Mouse (Mus musculus) MEL (cell line): ENCODE measurements at regions not wholly inside any gene's neighbourhood (a gene's known extent, or its start where the extent isn't known, plus 50 kb on each side); places are given as distances from the start of the nearest gene placed in this dataset.
A peak's percentile ranks its signal among the peaks of the same experiment; 100 is the strongest.

Source experiments
- DNase-seq: peaks from one replicate; pipeline ENCODE4 v3.0.0; 2011; ENCODE audit warnings: low read depth, low spot score
- H3K27ac ChIP-seq: 2 replicates; pipeline ENCODE4 v1.5.1; 2012; ENCODE audit warnings: low read depth, mild to moderate bottlenecking, control low read depth, low read length, moderate library complexity; ENCODE audit not compliant: control insufficient read depth
- H3K27me3 ChIP-seq, 2 experiments: fragments of 150-350 bp in 1 of 2; sonication (generic) in 1 of 2; 2 replicates each; pipeline ENCODE4 v1.6.1; 2012; ENCODE audit warnings: low read length in 2 of 2, mild to moderate bottlenecking in 2 of 2, improper control_type of control experiment in 1 of 2, moderate library complexity in 1 of 2; ENCODE audit not compliant: insufficient read depth in 2 of 2, control insufficient read depth in 1 of 2
- H3K36me3 ChIP-seq, 2 experiments: 2 replicates each; pipeline ENCODE4 v1.6.1; 2012 to 2014; ENCODE audit warnings: low read length in 2 of 2, improper control_type of control experiment in 1 of 2, inconsistent platforms in 1 of 2, mild to moderate bottlenecking in 1 of 2; ENCODE audit not compliant: insufficient read depth in 2 of 2, control insufficient read depth in 1 of 2
- H3K4me1 ChIP-seq, 2 experiments: fragments of 150-350 bp in 1 of 2; sonication (generic) in 1 of 2; 2 replicates each; pipeline ENCODE4 v1.6.1; 2012; ENCODE audit warnings: low read length in 2 of 2, improper control_type of control experiment in 1 of 2, mild to moderate bottlenecking in 1 of 2; ENCODE audit not compliant: insufficient read depth in 2 of 2, control insufficient read depth in 1 of 2
- H3K4me3 ChIP-seq, 2 experiments: fragments of 150-350 bp in 1 of 2; sonication (generic) in 1 of 2; 2 replicates each; pipeline ENCODE4 v1.5.1; 2012; ENCODE audit warnings: low read depth in 2 of 2, low read length in 2 of 2, mild to moderate bottlenecking in 2 of 2, moderate library complexity in 2 of 2, control low read depth in 1 of 2, improper control_type of control experiment in 1 of 2; ENCODE audit not compliant: control insufficient read depth in 1 of 2, insufficient read depth in 1 of 2
- H3K79me2 ChIP-seq: 2 replicates; pipeline ENCODE4 v1.6.1; 2012; ENCODE audit warnings: mild to moderate bottlenecking, low read length, moderate library complexity; ENCODE audit not compliant: control insufficient read depth, poor library complexity, insufficient read depth
- H3K9ac ChIP-seq: 2 replicates; pipeline ENCODE4 v1.6.1; 2012; ENCODE audit warnings: low read depth, mild to moderate bottlenecking, control low read depth, low read length, moderate library complexity; ENCODE audit not compliant: control insufficient read depth, poor library complexity, severe bottlenecking
- H3K9me3 ChIP-seq: fragments of 150-350 bp; sonication (generic); replicated peaks from 2 replicates; pipeline ENCODE4 v1.6.1; 2012; ENCODE audit warnings: mild to moderate bottlenecking, low read length, improper control_type of control experiment, moderate library complexity; ENCODE audit not compliant: insufficient read depth
- CTCF ChIP-seq, 3 experiments: IDR thresholded peaks in 2 of 3; conservative IDR thresholded peaks in 1 of 3; 2 replicates each; pipeline ENCODE4 v1.5.1; 2011 to 2012; ENCODE audit warnings: low read length in 3 of 3, low read depth in 2 of 3, mild to moderate bottlenecking in 2 of 3, improper control_type of control experiment in 1 of 3, inconsistent platforms in 1 of 3, mixed read lengths in 1 of 3, moderate library complexity in 1 of 3; ENCODE audit not compliant: control insufficient read depth in 1 of 3, insufficient read depth in 1 of 3, poor library complexity in 1 of 3, severe bottlenecking in 1 of 3
- EP300 ChIP-seq, 2 experiments: IDR thresholded peaks; 2 replicates each; pipeline ENCODE4 v1.6.1; 2011; ENCODE audit warnings: improper control_type of control experiment in 2 of 2, low read length in 2 of 2, low read depth in 1 of 2, mild to moderate bottlenecking in 1 of 2
- ETS1 ChIP-seq: IDR thresholded peaks from 2 replicates; pipeline ENCODE4 v1.6.1; 2012; ENCODE audit warnings: low read depth, mild to moderate bottlenecking, inconsistent platforms, low read length, improper control_type of control experiment, moderate library complexity
- GATA1 ChIP-seq: IDR thresholded peaks from 2 replicates; pipeline ENCODE4 v1.6.1; 2011; ENCODE audit warnings: low read depth, low read length, improper control_type of control experiment
- KAT2A ChIP-seq: conservative IDR thresholded peaks from 2 replicates; pipeline ENCODE4 v1.6.1; 2012; ENCODE audit warnings: low read depth, low read length, improper control_type of control experiment, inconsistent platforms
- MAX ChIP-seq: IDR thresholded peaks from 2 replicates; pipeline ENCODE4 v1.6.1; 2011; ENCODE audit warnings: low read length, improper control_type of control experiment
- MXI1 ChIP-seq: IDR thresholded peaks from 2 replicates; pipeline ENCODE4 v1.6.1; 2011; ENCODE audit warnings: mild to moderate bottlenecking, low read depth, low read length, improper control_type of control experiment
- MYB ChIP-seq: IDR thresholded peaks from 2 replicates; pipeline ENCODE4 v1.6.1; 2011; ENCODE audit warnings: mild to moderate bottlenecking, low read depth, low read length, improper control_type of control experiment
- POLR2A ChIP-seq, 2 experiments: IDR thresholded peaks; 2 replicates each; pipeline ENCODE4 v1.6.1; 2011 to 2012; ENCODE audit warnings: low read length in 2 of 2, mild to moderate bottlenecking in 2 of 2, control low read depth in 1 of 2, improper control_type of control experiment in 1 of 2, low read depth in 1 of 2, moderate library complexity in 1 of 2; ENCODE audit not compliant: control insufficient read depth in 1 of 2, insufficient read depth in 1 of 2, poor library complexity in 1 of 2
- POLR2AphosphoS5 ChIP-seq: IDR thresholded peaks from 2 replicates; pipeline ENCODE4 v1.6.1; 2012; ENCODE audit warnings: low read depth, borderline replicate concordance, mild to moderate bottlenecking, inconsistent platforms, low read length, moderate library complexity, mixed read lengths
- RCOR1 ChIP-seq: IDR thresholded peaks from 2 replicates; pipeline ENCODE4 v1.6.1; 2012; ENCODE audit warnings: low read depth, mild to moderate bottlenecking, inconsistent platforms, low read length, improper control_type of control experiment
- SMC3 ChIP-seq: IDR thresholded peaks from 2 replicates; pipeline ENCODE4 v1.6.1; 2011; ENCODE audit warnings: low read depth, low read length, improper control_type of control experiment
- TAL1 ChIP-seq: IDR thresholded peaks from 2 replicates; pipeline ENCODE4 v1.6.1; 2012; ENCODE audit warnings: mild to moderate bottlenecking, inconsistent platforms, low read length, moderate library complexity, mixed read lengths
- USF2 ChIP-seq, 2 experiments: IDR thresholded peaks; 2 replicates each; pipeline ENCODE4 v1.6.1; 2011 to 2012; ENCODE audit warnings: improper control_type of control experiment in 2 of 2, low read length in 2 of 2, borderline replicate concordance in 1 of 2, inconsistent platforms in 1 of 2, low read depth in 1 of 2, mild to moderate bottlenecking in 1 of 2; ENCODE audit not compliant: insufficient read depth in 1 of 2
- ZC3H11A ChIP-seq: IDR thresholded peaks from 2 replicates; pipeline ENCODE4 v1.6.1; 2012; ENCODE audit warnings: low read depth, mild to moderate bottlenecking, inconsistent platforms, low read length, improper control_type of control experiment
- ZNF384 ChIP-seq: IDR thresholded peaks from 2 replicates; pipeline ENCODE4 v1.6.1; 2012; ENCODE audit warnings: low read depth, mild to moderate bottlenecking, inconsistent platforms, low read length, improper control_type of control experiment

DNA sequence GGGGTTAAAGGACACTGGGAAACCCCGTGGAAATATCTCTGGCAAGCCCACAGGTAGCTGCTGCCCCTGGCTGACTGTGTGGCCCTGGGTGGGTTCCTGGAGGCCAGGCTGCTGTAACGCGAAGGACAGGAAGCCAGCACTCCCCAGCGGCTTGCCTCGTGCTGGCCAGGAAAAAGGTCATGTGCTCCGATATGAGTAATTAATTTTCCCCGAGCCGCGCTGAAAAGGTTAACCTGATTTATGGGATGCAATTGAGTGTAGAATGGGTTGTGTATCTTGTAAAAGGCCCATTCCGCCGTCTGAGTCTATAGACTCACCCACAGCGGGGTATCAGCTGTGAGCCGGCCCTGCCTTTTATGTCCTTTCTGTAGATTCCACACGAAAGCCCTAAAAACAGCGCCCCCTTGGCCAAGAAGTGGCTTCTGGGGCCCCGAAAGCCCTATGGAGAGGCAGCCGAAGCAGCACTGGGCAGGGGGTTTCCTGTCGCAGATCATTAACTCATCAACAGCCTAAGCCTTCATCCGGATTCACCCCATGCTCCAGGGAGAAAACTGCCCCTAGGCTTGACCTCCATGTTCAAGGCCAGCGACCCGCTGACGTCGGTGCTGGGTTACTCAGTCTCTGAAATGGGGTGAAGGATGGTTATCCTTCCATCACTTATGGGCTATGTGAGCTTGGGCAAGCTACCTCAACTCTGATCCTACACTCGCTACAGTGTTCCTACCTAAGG lies 112.6 kb upstream of the Csf3r start:
- no peaks in the 10 kb centered on the region for H3K9me3 ChIP-seq

GRCm38 (mm10) chr4:125912444-125913049 lies 111.8 kb upstream of the Csf3r start:
- H3K4me3 ChIP-seq = no peak overlapping the region
- H3K27me3 ChIP-seq = no peaks in the 10 kb centered on the region
- no peaks in the 10 kb centered on the region for H3K9me3 ChIP-seq
- DNase-seq = peak; percentile 28
- TF ChIP-seq SMC3 = peak; percentile 17; the same call in 1 of the 2 replicates
- TF ChIP-seq TAL1 = no peak
- TF ChIP-seq CTCF (IDR thresholded peaks at IDR 0.05 in 2 of 3, conservative IDR thresholded peaks at IDR 0.05 in 1 of 3; ENCODE audit: control insufficient read depth in 1 of 3, insufficient read depth in 1 of 3, low read depth in 2 of 3, low read length in 3 of 3, poor library complexity in 1 of 3, severe bottlenecking in 1 of 3) = peak; percentile 39 to 46 (median 41); a peak in 5 of 6 replicates
- TF ChIP-seq EP300 (IDR thresholded peaks at IDR 0.05; ENCODE audit: low read depth in 1 of 2, low read length in 2 of 2) = no peak
- H3K27ac ChIP-seq = no peak overlapping the region
- H3K4me1 ChIP-seq = no peaks in the 10 kb centered on the region
- H3K79me2 ChIP-seq = no peaks in the 10 kb centered on the region
- H3K9ac ChIP-seq = no peak overlapping the region
- H3K36me3 ChIP-seq = no peaks in the 10 kb centered on the region

More for the DNA sequence above, 112.6 kb upstream of the Csf3r start:
- H3K27ac ChIP-seq = no peak overlapping the region
- H3K4me1 ChIP-seq = no peaks in the 10 kb centered on the region
- no peak overlapping the region for H3K9ac ChIP-seq
- no peak overlapping the region for H3K4me3 ChIP-seq
- H3K27me3 ChIP-seq = no peaks in the 10 kb centered on the region
- TF ChIP-seq EP300 (IDR thresholded peaks at IDR 0.05; ENCODE audit: low read depth in 1 of 2, low read length in 2 of 2) (no peak), MAX (no peak), ZC3H11A (no peak), RCOR1 (no peak), CTCF (IDR thresholded peaks at IDR 0.05 in 2 of 3, conservative IDR thresholded peaks at IDR 0.05 in 1 of 3; ENCODE audit: control insufficient read depth in 1 of 3, insufficient read depth in 1 of 3, low read depth in 2 of 3, low read length in 3 of 3, poor library complexity in 1 of 3, severe bottlenecking in 1 of 3) (no peak), POLR2AphosphoS5 (no peak), GATA1 (no peak), USF2 (IDR thresholded peaks at IDR 0.05; ENCODE audit: borderline replicate concordance in 1 of 2, insufficient read depth in 1 of 2, low read depth in 1 of 2, low read length in 2 of 2) (no peak), KAT2A (no peak), MYB (no peak), ZNF384 (no peak), TAL1 (no peak), MXI1 (no peak), ETS1 (no peak), POLR2A (IDR thresholded peaks at IDR 0.05; ENCODE audit: control insufficient read depth in 1 of 2, insufficient read depth in 1 of 2, low read depth in 1 of 2, low read length in 2 of 2, poor library complexity in 1 of 2) (no peak)
- H3K36me3 ChIP-seq = no peaks in the 10 kb centered on the region
- H3K79me2 ChIP-seq = no peaks in the 10 kb centered on the region
- DNase-seq = no peak
